Mouse (Mus musculus): ENCODE measurements around the gene Rubcn. TPM values are rescaled to one million over a fixed set of nuclear protein-coding genes. Genes with fewer than 3 reads are reported as not detected.
A peak's percentile ranks its signal among the peaks of the same experiment; 100 is the strongest.
"Not testable (repeated sequence)": the region's sequence is repeated elsewhere in the genome, so short reads cannot be mapped to it uniquely, and the experiment has no call there.

Rubcn gene
- total RNA-seq, 2 experiments from 2014 or later = 30.4 to 40.8 TPM

DNA sequence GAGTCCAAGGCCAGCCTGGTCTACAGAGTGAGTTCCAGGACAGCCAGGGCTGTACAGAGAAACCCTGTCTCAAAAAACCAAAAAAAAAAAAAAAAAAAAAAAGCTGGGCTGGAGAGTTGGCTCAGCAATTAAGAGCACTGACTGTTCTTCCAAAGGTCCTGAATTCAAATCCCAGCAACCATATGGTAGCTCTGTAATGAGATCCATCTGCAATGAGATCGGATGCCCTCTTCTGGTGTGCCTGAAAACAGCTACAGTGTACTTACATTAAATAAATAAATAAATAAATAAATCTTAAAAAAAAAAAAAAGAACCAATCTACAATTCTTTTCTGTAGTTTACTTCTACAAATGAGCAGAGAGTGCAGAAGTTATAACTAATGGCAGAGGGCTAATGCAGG is 2.3 kb downstream of the Rubcn start:
- intact Hi-C loops (cut with DNase I) = loop anchor here (5.0 kb wide), 1 partner anchor 178 kb away; no protein-coding TSS in a partner anchor
- DNase-seq = not testable (repeated sequence)

DNA sequence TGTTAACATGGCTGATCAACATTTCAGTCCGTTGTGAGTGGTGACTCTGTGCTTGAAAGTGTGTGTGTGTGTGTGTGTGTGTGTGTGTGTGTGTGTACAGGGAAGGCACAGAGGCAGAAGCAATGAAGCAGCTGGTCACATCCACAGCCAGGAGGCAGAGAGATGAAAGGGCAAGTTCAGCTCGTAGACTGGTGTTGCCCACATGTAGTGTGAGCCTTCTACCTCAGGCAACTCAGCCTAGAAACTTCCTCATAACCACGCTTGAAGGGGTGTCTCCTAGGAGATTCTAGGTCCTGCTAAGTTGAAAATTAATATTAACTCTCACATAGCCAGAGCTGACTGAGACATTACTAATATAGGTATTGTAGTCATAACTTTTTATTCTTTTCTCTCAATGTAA is 4.2 kb downstream of the Rubcn start:
- intact Hi-C loops (cut with DNase I) = no loop called here
- DNase-seq = no peak

DNA sequence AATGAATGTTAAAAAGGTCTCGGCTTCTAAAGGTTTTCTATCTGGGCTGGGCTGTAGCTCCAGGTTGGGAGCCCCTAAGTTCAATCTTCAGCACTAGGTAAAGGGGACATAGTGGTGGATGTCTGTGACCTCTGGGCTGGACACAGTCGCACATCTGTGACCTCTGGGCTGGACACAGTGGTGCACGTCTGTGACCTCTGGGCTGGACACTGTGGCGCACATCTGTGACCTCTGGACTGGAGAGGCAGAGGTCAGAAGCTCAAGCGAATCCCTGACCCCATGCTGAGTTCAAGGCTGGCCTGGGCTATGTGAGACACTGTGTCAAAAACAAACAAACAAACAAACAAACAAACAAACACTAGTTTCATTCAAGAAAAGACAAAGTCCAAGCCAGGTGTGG is 7.3 kb downstream of the Rubcn start:
- intact Hi-C loops (cut with DNase I) = no loop called here

DNA sequence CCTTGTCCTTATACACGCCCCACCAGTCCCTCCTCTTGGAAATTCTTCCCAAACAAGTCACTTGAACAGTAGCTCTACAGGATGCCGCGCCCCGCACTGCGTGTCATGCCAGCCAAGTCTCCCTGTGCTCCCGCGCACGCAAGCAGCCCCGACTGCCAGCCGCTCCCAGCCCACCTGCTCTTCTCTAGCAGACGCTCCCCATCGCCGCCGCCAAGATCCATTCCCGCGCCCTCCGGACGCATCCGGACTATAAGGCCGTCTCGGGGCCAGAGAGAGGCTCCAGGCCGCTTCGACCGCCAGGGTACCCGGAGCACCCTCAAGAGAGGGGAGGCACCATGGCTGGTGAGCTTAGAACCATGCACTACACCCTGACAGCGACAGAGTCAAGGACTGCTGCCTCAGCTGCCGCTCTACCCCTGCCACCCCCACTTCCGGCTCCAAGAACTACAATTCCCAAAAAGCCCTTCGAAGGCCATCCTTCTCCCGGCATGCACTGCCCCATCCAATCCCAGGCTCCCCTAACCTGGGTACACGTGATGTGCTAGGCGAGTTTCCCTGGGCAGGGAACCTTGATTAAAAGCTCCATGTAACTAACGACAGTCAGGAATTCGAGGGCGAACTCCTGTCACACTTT is 9.5 kb downstream of the Rubcn start:
- intact Hi-C loops (cut with DNase I) = no loop called here
- DNase-seq = peak; percentile 95 to 96

More for the DNA sequence above, 7.3 kb downstream of the Rubcn start:
- no peak for DNase-seq

DNA sequence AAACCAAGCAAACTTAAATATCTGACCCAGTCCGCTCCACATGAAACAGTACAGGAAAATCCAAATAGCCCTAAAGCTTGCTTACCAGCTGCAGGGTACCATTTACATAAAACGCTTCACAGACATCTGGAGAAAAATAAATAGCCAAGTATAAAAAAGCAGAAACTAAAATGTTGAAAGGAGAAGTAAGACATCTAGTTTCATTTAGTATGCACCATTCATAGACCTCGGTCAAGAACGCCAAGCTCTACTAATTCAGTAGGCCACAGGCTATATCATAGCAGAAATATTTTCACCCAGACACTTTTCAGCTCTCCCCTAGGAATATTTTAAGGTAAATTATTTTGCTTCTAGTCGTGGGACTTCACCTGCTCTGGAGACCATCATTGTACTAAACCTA is 10.9 kb downstream of the Rubcn start:
- intact Hi-C loops (cut with DNase I) = no loop called here
- DNase-seq = no peak

DNA sequence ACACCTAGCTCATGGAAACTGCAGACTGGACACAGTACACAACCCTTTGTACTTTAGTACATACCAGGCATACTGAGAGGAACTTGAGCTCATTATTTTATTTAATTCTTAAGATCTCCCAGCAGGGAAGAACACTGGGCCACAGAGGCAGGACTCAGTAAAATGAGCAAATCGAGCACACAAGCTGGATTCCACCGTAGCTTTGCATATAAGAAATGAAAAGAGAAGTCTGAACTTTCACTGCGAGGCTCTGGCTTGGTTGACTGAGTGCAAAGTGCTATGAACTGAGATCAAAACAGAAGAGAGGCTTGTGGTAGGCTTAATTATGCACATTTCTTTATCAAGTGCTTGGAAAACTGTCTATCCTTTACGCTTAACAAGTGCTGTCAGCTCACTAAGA is 12.2 kb downstream of the Rubcn start:
- DNase-seq = no peak
- intact Hi-C loops (cut with DNase I) = no loop called here

DNA sequence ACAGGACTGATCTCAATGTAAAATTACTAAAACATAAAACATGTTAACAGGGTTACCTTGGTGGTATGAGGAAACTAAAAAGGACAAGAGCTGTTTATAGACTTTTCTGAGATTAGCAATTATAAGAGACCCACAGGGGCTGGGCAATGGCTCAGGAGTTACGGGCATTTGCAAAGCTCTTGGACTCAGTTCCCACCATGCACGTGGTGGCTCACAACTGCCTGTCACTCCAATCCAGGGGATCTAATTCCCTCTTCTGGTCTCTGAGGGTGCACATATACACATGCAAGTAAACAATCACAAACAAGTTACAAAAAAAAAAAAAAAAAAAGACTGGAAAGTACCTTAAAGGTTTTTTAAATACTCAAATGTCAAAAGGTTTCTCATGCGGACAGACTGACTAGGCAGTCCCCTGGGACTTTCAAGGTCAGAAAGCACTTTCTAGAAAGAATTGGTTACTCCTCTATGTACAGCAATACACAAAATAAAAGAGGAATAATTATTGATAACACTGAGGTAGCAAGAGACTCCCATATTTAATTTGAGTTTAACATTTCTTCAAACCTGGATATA is 15.7 kb downstream of the Rubcn start:
- intact Hi-C loops (cut with DNase I) = no loop called here
- DNase-seq = no peak

DNA sequence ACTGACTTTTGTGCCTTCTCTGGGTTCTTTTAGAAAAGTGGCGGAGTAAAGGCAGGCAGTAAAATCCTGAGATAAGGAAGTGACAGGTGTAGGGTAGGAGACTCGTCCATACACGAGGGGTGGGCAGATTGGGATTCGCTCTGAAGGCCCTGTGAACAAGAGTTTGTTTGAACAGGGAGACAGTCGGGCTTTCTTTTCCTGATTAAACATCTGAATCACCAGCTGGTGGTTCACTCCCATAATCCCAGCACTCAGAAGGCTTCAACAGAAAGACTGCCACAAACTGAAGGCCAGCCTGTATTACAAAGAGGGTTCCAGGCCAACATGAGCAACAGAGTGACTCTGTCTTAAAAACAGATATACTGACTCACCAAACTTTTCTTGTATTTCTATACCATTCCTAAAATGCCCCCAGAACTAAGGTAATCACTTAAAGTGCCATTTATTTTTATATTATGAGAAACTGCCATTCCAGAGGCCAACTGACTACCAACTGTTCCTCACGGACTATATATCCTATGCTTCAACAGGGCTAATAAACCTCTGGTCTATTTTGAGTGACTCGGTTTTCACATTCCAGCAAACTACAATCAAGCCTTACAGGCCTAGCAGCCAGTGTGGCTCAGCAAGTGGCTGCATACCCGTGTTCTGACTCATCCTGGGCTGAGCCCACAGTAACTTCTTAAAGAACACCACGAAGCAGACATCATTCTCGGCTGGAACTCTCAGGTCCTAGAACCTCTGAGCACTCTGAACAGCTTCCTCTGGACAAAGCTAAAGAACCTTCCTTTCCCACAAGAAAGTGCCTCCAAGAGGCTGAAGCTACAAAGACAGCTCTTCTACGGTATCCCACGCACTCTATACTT is 18.6 kb downstream of the Rubcn start:
- intact Hi-C loops (cut with DNase I) = no loop called here
- peak; percentile 73 to 79 for DNase-seq

DNA sequence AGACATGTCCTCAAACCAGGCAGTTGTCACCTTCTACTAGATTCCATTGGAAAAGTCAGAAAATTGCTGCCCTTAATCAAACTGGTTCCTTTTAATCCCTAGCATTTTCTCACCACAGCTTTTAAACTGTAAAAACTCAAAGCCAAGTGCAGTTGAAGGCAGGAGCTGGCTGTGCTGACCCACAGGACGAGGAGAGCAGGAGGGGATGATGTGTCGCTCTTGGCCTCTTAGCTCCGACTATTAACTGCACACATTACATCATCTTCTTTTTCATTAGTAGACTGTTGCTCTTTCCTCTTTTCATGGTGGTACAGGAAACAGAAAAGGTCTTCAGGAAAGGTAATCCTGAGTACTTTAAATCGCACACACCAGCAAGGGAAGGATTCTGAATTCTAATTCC is 19.2 kb downstream of the Rubcn start:
- peak; percentile 34 to 43 for DNase-seq
- intact Hi-C loops (cut with DNase I) = no loop called here

DNA sequence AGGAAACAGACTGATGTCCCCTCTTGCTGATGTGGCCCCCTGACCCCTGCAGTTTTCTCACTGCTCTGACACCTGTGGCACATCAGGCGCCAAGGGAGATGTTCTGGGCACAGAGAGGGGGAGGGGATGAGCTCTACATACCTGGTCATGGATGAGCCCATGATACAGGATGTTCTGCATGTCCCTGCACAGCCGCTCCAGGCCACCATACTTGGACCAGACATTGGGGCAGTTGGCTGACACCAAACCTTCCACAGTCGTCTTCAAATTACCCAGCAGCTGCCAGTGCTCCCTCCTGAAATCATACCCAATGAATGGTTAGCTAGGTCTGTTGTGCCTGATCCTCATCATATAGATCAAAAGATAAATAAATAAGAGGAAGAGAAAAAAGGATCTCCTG is 20.8 kb downstream of the Rubcn start:
- DNase-seq = no peak
- intact Hi-C loops (cut with DNase I) = no loop called here

DNA sequence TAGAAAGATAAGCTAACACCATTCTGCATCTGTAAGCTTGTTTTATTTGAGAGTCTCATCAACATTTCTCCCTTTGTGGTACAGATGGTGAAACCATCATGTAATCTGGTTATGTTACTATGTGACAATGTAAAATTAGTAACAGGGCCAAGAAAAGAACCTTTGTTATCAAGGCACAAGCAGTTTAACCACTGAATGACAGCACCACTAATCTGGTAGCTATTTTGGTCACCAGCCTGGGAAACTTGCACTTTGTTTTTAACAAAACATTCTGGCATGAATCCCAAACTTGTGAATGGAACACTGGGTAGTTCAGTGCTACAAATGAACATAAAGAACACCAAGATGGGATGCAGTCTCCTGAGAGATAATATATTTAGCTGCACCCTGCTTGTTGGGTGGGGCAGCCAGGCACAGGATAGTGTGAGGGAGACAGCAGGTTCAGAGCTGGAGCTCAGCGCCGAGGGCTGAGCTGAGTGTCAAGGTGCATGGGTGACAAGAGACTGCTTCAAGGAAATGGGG is 23.5 kb downstream of the Rubcn start:
- intact Hi-C loops (cut with DNase I) = loop anchor here (2.0 to 5.0 kb wide), 2 partner anchors 23 to 37 kb away; partner anchors contain the start of genes Fyttd1 and Rubcn
- DNase-seq = peak; percentile 70 to 72

DNA sequence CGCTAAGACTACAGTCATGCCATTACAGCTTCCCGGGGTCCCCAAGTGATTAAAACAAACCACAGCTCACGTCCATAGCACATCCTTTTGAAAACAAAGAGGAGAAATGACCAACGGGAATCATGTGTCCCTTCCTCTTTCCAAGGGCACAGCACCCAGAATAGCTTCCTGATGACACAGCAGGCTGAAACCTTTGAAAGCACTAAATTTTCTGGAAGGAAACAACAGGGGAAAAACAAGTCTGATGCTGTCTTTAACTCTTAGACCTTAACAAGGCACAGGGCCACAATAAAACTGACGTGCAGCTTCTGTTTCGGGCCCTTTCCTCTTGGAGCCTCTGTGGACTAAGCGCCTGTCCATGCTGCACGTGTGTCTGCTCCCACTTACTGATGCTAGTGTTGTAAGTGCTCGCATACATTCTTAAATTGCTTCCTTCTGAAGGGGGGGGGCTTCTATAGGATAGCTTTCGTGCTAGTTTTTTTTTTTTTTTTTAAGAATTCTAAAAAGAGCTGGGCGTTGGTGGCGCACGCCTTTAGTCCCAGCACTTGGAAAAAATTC is 24.0 kb downstream of the Rubcn start:
- DNase-seq = peak; percentile 54 to 59
- intact Hi-C loops (cut with DNase I) = loop anchor here (2.0 to 5.0 kb wide), 2 partner anchors 23 to 36 kb away; partner anchors contain the start of genes Fyttd1 and Rubcn

DNA sequence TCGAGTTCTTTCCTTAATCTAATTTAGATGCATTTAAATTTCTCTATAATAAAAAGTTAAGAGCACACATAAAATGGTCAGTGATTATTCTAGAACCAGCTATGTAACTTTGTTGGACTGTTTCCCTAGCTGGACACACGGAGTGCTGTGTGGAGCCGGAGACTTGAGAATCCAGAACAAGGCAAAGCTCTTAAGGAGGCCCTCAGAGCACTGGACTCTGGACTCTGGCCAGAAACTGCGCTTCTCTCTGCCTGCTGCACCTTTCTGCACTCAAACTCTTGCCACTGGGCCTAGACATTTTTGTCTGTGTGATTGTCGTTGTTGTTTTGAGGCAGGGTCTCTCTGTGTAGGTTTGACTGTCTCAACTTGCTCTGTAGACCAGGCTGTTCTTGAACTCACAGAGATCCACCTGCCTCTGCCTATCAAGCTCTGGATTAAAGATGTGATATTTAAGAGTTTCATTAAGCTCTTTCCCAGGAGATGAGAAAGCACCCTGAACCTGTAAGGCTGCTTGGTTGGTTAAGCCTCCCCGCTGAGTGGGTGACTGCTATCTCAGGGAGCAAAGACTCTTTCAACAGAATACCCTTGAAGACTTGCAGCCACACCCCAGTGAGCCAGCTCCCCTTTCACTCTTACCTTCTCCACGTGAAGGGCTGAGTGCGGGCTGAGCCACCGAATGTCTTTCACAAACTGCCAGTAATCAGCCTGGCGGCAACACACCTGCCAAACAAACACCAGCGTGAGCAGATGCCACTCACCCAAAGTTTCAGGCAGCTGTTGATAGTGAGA is 28.3 kb downstream of the Rubcn start:
- DNase-seq = no peak
- intact Hi-C loops (cut with DNase I) = no loop called here

DNA sequence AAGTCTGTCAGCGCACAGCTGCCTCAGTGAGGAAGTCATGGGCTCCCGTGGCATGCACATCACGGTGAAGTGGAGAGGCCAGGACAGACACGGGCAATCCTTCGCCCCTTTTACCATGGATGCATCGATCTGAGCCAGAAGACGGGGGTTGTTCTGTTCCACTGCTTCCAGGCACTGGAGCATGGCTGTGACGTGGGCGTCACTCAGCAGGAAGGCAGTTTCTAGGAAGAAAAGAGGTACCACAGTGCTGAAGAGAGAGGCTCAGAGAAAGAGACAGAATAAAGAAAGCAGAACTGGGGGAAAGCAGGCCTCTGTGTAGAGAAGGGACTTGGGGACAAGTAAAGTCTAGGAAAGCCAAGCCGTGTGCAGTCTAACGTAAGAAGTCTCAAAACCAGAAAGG is 30.5 kb downstream of the Rubcn start:
- no peak for DNase-seq
- intact Hi-C loops (cut with DNase I) = no loop called here

DNA sequence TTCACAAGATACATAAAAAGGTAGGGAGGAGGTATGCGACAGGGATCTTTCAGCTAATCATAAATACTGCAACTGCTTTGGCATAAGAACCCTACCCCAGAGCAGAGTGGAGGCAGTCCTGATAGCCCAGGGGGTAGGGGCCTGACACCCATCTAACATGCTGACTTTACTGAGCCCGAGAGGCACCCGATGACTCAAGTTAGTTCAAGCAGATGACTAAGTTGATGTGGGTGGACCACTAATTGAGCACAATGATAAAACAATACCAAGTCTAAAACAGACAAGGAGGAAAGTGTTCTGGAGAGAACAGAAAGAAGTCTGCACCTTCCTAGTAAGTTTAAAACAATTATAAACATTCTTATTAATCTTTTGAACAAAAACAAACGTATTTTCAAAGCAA is 46.1 kb downstream of the Rubcn start:
- DNase-seq = no peak
- intact Hi-C loops (cut with DNase I) = no loop called here

DNA sequence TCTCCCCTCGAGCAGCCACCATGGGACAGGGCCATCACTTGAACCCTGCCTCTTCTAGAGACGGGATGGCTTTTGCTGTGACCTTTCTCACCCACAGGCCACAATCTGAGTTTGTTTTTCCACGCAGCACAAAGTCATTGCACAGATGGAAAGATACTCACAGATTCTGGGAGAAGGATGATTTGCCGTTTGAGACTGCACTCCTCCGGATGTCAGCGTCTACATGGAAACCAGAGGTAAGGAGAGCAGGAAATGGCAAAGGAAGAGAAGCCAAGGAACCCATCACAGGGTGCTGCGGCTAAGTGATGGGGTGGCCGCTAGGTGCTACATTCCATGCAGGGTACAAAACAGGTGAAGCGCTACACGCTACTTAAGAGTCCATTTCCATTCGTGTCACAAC is 48.5 kb downstream of the Rubcn start:
- no peak for DNase-seq
- intact Hi-C loops (cut with DNase I) = no loop called here

DNA sequence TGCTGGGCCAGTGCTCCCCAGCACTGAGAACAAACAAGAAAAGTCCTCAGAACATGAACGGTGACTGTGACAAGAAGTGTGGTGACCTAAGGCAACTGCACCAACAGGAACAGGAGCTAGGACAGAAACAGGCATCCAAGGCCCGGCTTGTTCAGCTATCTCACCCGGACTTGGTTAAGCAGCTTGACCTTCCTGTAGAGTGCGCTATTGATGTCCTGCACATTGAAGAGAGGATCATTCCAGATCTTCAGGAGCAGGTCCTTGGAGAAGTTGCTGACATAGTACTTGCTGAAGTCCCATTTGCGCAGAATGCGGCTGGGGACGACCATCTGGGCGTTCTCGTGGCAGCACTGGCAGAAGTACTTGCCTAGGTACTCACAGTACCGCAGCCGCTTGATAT is 51.0 kb downstream of the Rubcn start:
- intact Hi-C loops (cut with DNase I) = no loop called here
- DNase-seq = no peak

DNA sequence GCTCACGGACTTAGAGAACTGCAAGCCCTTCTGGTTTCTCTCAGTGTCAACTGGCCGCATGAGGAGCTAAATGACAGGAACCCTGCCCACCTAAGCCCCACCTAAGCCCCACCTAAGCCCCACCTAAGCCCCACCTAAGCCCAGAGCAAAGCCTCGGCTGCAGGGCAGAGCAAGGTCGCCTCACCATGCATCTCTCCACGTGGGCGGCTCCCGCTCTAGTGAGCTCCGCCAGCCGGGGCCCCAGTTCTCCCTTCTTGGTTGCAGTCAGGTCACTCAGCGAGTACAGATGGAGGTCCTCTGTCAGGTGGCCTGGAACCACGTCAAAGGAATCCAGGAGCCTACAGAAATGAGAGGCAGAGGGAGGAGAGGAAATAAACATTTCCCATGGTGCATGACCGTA is 52.2 kb downstream of the Rubcn start:
- DNase-seq = no peak
- intact Hi-C loops (cut with DNase I) = no loop called here

DNA sequence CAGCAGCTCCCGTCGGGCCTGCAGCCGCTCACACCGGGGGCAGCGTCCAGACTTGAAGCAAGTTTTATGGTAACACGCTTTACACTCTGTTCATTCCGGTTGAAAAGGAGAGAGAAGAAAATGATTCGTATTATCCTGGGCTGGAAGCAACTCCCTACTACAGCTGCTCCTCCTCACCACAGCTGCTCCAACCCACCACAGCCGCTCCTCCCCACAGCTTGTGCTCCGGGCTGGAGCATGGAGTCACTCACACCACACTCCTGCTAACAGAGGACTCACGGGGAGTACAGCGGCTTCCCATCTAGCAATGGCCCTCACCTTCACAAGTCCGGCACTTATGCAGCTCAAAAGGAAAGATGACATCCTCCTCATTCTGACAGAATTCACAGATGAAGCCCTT is 53.5 kb downstream of the Rubcn start:
- DNase-seq = no peak
- intact Hi-C loops (cut with DNase I) = no loop called here

DNA sequence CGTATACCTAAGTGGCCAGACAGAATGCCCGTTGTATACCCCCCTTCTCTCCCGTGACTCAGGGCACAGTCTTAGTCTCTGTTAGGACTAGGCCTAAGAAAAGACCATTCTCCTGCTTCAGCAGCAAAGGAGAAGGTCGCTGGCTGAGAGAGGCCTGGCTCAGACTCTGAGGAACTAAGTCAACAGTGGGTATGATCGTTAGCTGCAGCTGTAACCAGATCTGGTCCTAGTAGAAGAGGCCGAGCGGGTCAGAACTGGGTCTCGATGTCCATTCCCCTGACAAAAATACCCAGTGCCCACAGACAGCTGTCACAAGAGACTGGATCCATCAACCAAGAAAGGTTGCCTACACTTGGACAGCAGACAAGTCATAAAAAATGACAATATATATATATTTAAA is 54.1 kb downstream of the Rubcn start:
- no peak for DNase-seq
- intact Hi-C loops (cut with DNase I) = no loop called here

All from heart, postnatal 10 days (tissue).